Mouse (Mus musculus): ENCODE results near the gene Vwc2.

Gene Vwc2

DNA sequence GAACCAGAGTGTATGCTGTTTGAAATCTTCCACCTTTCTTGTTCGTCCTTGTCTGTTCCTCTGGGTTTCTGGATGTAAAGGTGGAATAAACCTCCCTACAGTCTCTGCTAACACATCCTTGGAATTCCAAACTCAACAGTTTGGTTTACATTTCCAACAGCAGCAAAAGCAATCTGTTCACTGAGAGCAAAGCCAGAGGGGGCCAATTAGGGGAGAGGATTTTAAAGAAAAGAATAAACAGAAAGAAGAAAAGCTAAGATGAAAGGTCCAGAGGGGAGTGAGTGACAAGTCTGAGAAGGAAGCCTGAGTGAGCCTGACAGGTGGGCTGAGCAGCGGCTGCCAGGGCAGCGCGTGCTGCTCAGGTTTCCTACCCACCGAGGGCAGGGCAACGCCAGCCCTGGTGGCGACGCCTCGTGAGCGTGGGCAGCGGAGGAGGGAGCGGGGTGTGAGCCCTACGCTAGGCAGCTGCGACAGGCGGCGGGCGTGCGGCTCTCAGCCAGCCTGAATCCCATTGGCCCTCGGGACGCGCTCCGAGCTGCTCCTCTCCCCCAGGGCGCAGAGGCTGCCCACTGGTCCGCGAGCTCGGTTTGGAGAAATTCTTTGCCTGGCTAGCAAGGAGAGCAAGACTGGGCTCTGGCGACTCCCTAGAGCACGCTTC lies at the start of gene Vwc2:
Gene Vwc2, plus strand, starts transcription at position 648 of the 658 bp plus-strand sequence.
- DNase-seq (ENCODE audit: low spot score in 2 of 2), result no peak

DNA sequence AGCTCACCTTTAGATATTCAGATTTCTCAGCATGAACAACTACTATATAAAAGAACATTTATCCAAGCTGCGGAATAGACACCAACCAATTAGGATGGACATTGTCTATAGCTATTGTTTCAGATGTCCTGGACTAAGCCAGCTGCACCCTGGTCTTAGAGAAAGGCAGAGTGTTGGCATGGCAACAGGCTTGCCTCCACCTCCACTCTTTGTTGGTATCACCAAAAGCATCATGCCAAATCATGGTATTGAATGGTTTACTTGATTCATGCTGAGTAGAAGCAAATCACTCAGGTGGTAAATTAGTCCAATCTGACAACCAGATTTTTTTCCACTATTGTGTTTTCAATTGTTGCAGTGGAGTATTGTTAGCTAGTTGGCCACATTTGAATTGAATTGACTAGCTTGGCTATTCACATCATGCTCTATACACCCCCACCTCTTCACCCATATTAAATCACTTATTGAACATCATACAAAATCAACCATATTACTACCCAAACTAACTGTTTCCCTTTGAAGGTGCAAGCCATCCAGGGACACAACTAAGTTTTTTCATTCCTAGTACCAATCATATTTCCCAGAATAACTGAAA lies 25.8 kb upstream of the Vwc2 start:
- no peak for DNase-seq (ENCODE audit: low spot score in 2 of 2)

DNA sequence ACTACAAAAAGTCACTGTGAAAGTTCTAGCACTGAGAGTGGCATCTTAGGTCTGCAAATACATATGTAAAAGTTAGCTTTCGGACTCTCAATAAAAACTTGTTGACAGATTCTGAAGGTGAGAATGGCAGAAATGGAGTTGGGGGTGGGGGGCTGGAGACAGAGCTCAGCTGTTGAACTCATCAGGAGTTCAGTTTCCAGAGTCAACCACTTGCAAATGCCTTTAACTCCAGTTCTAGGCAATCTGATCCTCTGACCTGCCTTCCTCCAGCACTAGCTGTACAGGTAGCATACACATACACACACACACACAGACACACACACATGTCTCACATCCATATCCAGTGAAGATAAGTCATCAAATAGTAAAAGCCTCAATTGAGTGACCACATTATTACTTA lies 16.4 kb upstream of the Vwc2 start:
- DNase-seq (ENCODE audit: low spot score in 2 of 2), result no peak

DNA sequence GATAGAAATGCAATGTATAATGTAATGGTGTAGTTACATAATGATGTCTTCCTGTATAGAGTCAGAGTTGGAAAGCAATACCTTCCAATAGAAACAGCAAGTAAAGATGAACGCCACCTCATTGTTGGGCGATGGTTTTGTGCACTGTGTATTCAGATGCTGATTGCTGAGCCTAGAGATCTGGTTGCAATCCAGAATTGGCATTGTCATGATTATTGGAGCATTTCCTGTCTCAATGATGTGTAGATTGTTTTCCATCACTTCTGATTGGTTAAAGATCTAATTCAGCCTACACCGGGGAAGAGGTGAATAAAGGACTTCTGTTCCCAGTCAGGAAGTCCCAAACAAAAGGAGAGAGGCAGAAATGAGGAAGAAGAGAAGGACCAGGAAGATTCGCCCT lies 15.7 kb upstream of the Vwc2 start:
- no peak for DNase-seq (ENCODE audit: low spot score in 2 of 2)

DNA sequence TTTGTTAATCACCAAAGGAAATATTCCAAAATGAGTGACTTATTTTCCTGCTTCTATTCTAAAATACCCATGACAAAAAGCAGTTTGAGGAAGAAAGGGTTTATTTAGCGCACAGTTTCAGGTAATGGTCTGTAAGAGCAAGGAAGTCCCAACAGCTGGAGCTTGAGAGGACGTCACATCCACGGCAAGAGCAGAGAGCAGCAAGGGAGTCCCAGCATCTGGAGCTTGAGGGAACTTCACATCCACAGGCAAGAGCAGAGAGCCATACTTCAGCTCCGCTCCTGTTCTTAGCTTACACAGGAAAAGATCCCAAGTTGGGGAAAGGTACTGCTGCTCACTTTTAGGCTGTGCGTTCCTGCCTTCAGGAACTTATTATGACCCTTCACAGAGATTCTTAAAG lies 15.0 kb upstream of the Vwc2 start:
- no peak for DNase-seq (ENCODE audit: low spot score in 2 of 2)

DNA sequence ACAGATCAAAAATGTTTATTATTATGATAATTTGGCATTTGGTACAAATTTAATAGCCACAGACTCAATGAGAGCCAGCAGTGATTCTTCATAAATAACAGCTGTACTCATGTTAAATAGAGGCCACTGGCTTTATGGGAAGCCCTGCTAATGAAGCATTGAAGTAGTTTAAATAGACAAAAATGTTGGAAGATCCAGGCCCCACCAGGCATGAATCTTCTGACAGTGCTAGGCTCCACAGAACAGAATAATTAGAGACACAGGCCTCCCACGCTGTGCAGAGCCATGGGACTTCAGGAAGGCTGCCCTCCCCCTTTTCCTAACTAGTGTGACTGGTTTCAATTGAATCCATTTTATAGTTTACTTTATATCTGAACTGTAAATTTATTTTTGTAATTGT lies 11.8 kb upstream of the Vwc2 start:
- DNase-seq (ENCODE audit: low spot score in 2 of 2), result no peak

DNA sequence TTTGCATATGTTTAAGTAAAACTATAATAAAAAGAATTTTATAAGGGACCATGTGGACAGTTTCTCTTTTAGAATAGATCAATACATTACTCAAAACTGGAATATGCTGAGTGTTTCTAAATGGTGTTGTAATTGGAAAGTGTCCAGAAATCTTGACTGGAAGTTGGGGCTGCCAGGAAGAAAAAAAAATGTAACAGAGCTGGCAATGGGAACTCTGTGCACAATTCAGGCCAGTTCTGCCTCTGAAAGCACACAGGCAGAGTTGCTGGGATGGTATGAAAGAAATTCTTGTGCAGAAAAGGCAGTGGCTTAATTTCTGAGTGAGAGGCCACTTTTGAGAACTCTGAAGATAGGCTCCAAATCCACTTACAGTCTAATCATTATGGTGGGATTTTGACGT lies 11.4 kb upstream of the Vwc2 start:
- no peak for DNase-seq (ENCODE audit: low spot score in 2 of 2)

DNA sequence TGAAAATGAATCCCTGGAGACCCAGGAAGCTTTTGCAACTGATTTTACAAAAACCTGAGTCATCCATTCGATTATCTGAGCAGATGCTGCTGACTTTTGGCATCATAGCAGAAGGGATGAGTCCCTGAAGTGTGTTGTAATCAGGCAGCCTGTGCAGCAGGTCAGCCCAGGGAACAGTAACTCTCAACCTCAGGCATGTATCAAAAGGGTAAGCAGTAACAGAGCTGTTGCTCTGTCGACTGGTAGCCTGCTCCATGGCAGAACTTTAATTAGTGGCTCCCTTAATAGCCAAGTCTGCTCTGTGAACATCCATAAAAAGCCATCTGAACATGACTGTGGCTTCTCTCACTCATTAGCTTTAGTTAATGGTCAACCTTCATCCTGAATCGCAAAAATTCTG lies 5.1 kb upstream of the Vwc2 start:
- no peak for DNase-seq (ENCODE audit: low spot score in 2 of 2)

DNA sequence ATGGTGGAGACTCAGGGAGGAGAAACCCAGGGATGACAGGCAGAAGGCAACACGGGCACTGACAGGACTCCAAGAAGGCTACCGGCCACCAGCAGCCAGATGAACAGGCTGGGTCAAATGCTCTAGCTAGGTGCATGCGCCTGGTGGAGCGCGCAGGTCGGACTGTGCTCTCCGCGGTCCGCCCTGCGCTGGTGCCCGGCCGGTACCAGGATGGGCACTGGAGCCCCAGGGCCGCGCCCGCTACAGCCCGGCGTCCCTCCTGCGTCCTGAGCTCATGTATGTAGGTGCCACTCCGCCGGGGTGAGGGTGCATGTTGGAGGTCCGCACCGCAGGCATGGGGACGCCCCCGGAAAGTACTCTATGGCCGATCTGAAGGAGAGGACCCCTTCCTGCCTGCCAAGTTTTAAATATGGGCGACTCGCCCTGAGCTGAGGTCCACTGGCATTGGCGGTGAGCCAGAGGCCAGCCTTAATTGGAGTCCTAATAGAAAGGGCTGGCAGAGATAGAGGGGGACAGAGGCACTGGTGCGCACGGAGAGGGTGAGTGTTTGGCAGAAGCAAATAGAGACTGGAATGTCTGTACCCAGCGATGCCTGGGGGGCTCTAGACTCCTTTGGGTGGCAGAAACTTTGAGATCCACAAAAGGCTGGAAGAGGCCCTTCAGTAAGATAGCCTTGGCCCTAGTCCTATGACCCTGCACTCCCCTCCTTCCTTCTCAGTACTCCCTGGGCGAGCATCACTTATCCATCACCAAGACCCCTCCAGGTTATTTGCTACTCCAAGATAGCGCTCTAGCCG lies 409 bp downstream of the Vwc2 start:
- no peak for DNase-seq (ENCODE audit: low spot score in 2 of 2)

DNA sequence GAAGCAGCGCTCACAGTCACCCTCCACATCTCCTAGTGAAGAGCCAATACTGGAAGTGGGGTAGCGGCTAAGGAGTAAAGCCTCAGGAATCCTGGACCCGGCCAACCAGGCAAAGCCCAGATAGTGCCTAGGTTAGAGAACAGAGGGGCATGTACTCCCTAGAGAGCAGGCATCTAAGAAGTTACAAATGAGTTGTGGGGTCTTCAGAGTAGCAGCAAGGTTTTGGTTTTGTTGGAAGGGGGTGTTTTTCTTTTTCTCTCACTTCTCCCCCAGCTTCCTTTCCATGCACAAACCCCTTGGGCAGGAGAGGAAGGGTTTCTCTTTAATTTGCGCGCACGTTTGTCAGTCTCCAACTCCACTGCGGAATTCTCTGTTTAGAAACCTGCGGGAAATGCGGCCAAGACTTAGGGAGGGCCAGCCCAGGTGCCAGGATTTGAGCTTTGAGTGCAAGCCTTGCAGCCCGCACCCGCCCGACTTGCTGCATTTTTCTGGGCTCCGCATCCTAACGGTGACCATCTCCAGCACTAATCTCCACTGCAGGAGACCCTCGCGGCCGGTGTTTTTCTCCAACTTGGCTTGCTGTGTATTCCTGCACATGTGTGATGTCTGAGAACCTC lies 1.1 kb downstream of the Vwc2 start:
- DNase-seq (ENCODE audit: low spot score in 2 of 2), result no peak

DNA sequence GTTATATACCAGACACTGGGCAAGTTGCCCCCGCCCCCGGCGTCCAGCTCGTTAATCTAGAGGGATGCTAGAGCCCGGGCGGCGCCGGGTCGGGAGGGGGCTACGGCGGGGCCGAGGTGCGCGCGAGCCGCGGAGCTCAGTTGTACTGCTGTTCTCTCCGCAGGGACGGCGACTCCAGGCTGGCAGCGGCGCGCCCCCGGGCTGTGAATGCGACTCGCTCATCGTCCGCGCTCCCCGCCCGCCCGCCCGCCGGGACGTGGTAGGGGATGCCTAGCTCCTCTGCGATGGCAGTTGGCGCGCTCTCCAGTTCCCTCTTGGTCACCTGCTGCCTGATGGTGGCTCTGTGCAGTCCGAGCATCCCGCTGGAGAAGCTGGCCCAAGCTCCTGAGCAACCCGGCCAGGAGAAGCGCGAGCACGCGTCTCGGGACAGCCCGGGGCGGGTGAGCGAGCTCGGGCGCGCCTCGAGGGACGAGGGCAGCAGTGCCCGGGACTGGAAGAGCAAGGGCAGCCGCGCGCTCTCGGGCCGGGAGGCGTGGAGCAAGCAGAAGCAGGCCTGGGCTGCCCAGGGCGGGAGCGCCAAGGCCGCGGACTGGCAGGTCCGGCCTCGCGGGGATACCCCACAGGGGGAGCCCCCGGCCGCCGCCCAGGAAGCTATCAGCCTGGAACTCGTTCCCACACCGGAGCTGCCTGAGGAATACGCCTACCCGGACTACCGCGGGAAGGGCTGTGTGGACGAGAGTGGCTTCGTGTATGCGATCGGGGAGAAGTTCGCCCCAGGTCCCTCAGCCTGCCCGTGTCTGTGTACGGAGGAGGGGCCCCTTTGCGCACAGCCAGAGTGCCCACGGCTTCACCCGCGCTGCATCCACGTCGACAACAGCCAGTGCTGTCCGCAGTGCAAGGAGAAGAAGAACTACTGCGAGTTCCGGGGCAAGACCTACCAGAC lies 1.9 kb downstream of the Vwc2 start:
- DNase-seq (ENCODE audit: low spot score in 2 of 2), result no peak

DNA sequence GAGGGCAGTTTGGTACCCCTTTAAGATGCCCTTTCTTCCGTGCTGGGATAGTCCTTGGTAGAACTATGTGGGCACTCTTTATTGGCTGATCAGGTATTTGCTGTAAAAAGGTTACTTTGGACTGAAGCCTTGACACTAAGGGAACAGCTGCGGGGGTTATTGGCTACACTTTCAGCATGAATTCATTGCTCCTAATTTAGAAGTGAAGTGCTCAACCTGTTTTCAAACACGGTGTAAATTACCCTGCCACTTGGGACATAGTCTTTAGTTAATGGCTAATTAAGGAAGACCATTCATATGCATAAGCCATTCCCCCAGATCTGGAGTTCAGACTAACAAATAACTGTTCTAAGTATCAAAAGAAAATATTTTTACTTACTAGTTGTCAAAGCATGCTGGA lies 2.7 kb downstream of the Vwc2 start:
- no peak for DNase-seq (ENCODE audit: low spot score in 2 of 2)

DNA sequence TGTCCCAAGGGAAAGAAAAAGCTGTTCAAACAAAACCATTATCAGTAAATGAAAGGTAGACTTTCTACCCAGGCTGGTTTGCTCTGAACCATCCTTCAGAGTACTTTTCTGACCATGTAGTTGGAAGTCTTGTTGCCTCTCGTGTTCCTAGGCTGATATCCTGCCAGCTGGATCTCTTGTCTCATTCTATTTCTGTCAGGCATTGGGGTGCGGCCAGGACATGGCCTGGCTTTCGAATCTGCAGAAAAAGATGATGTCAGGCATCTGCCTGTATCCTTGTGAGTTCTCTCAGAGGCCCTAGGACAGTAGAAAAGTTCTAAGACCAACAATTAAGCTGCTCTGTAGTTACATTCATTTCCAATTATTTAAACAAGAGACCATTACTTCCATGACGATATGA lies 8.8 kb downstream of the Vwc2 start:
- DNase-seq (ENCODE audit: low spot score in 2 of 2), result no peak

DNA sequence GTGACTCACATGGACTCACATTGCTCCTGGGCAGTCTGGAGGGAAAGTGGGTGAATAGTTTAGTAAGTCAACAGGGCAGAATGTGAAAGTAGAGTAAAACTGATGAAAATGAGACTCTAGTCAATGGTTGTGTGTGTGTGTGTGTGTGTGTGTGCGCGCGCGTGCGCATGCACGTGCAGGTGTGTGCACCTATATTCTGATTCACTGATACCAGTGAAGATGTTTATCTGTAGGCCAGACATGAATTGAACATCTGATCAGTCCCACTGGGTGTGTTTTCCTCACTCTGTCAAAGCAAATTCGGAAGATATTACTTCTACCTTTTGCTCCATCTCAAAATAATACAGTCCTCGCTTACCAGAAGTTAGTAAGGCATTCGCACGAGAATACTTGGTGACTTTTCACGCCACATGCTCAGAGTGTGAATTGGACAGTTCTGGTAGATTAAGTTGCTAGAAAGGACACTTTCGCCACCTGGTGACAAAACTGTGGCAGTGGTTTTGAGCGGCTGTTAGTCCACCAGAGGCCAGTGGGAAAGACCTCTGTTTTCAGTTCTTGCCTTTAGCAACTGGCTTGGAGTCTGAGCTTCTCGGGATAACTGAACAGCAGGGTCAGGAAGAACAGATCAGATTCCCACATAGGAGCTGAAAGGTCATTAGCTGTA lies 17.5 kb downstream of the Vwc2 start:
- no peak for DNase-seq (ENCODE audit: low spot score in 2 of 2)

DNA sequence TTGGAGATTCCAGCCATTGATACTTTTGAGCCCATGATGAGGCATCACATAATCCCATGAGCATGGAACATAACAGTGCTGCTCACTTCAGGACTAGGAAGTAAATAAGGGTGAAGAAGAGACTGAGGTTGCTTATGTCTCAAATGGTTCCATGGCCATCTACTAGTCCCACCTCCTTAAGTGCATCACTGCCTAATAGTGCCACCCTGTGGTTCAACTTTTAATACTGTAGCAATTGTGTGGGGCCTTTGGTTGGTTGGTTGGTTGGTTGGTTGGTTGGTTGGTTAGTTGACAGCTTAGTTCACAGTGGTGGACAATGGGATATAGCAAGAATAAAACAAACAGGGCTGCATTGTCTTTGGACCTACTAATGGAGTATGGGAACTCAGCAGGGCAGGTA lies 26.6 kb downstream of the Vwc2 start:
- no peak for DNase-seq (ENCODE audit: low spot score in 2 of 2)

DNA sequence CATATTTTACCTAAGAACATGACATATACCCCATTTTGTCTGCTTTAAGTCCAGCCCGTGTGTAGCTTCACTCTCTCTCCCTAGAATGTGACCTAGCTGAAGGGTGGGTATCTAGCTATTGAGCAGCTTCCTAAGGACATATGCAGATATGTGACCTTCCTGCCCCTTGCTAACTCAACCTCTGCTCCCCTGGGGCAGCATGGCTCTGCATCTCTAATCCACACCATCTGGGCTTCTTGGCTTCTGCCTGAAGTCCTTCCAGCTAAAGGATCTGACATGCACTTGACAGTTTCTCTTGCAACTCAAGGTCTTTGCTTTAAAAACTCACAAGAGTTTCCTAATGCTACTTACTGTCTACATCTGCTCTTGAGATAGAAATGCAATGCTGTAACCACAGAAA lies 38.7 kb downstream of the Vwc2 start:
- no peak for DNase-seq (ENCODE audit: low spot score in 2 of 2)

DNA sequence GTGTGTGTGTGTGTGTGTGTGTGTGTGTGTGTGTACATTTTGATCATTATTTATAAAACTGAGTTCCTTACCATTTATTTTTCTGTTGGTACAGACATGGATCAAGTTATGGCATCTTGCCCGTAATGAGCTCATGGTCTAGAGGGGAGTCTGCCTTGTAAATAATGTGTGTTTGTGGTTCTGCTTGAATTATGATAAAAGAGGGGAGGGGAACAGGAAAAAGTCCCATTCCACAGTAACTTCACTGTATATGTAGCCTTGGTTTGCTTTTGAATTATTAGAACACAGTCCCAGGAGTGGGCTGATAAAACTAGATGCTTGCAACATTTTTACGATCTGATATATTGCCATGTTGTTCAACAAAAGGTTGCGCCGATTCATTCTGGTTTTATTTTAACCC lies 57.4 kb downstream of the Vwc2 start:
- no peak for DNase-seq (ENCODE audit: low spot score in 2 of 2)

DNA sequence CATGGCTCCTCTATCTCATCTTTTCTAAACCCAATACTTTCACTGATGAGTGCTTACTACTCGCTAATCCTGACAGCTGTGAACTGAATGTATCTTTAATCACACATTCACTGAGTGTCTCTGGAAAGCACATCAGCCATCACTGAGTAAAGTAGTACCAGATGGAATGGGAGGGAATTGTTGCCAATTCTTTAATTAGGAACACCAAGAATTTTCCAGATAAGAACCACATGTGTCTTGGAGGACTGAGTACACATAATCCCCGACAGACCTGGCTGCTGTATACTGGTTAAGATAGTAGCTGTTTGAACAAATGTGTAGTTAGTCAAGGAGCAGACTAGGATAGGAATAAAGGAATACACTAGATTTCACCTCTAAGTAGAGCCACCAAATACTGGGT lies 61.2 kb downstream of the Vwc2 start:
- no peak for DNase-seq (ENCODE audit: low spot score in 2 of 2)

DNA sequence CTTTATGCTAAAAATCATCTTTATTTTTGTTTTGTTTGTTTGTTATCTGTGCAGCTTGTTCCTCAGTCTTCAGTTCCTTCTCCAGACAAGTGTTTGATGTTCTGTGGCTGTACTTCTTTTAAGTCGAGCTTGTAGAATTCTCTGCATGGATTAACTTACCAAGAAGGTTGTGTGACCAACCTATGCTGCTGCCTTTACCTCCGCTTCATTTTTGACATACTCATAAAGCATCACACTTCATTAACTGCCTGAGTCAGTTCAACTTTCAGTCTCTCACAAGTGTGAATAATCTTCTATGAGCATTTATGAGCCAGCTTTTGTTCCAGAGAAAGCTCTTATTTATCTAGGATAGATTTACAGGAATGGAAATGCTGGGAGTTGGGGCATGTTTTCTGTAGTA lies 68.7 kb downstream of the Vwc2 start:
- no peak for DNase-seq (ENCODE audit: low spot score in 2 of 2)

DNA sequence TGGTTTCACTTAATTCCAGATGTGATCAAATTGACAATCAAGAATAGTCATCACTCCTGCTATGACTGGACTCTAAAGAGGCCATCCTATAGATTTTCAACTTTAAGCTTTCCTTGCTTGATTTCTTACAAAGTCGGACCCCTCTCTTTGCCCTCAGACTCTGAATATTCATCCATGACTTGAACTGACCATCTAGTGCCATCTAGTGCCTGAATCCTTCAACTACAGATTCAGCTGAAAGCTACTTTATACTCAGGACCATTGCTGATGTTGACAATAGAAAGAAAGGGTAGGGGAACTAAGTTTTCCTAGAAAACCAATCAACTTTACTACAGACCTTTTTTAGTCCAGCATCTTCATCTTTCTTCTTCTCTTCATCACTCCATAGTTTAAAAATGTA lies 109.1 kb downstream of the Vwc2 start:
- DNase-seq (ENCODE audit: low spot score in 2 of 2), result no peak

DNA sequence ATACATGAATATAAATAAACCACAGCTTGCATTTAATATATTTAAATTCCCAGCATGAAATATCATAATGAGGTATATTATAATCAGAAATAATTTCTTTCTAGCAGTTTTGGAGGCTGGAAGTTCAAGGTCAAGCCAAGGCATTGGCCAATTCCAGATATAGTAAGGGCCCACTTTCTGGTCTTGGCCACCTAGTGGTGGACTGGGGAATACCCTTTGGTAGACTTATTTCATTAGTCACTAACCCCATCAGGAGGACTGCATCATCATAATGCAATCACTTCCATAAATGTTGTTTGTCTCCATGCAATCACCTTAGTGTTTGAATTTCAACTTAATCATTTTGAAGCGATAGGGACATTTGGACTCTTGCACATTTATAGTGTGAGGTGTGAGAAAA lies 125.3 kb downstream of the Vwc2 start:
- no peak for DNase-seq (ENCODE audit: low spot score in 2 of 2)

Data from spleen, postnatal 14 days (tissue).